Mouse (Mus musculus): ENCODE data around the gene Plcb4. TPM values are rescaled to one million over a fixed set of nuclear protein-coding genes. Genes with fewer than 3 reads are reported as not detected.

Plcb4 gene
- total and polyA plus RNA-seq, 3 experiments, result not detected

- no peak overlapping the region for H3K9ac ChIP-seq (ENCODE audit: insufficient read depth, low read depth)
- H3K4me1 ChIP-seq (ENCODE audit: control insufficient read depth in 1 of 2, insufficient read depth in 2 of 2), result no peaks in the 10 kb centered on the region
- TF ChIP-seq ELF1 (IDR thresholded peaks at IDR 0.05; ENCODE audit: low read depth, low read length) (no peak), SMC3 (IDR thresholded peaks at IDR 0.05; ENCODE audit: low read depth, low read length) (no peak), PAX5 (IDR thresholded peaks at IDR 0.05; ENCODE audit: low read length) (no peak), CTCF (conservative IDR thresholded peaks at IDR 0.05 in 1 of 2, IDR thresholded peaks at IDR 0.05 in 1 of 2; ENCODE audit: low read depth in 2 of 2, low read length in 2 of 2) (no peak), UBTF (IDR thresholded peaks at IDR 0.05; ENCODE audit: low read depth, low read length) (no peak), JUND (conservative IDR thresholded peaks at IDR 0.05; ENCODE audit: low read depth, low read length) (no peak), USF1 (IDR thresholded peaks at IDR 0.05; ENCODE audit: low read depth, low read length) (no peak), POLR2A (IDR thresholded peaks at IDR 0.05; ENCODE audit: low read depth, low read length) (no peak), ZC3H11A (IDR thresholded peaks at IDR 0.05; ENCODE audit: low read depth, low read length) (no peak), ZMIZ1 (IDR thresholded peaks at IDR 0.05; ENCODE audit: low read depth, low read length) (no peak), HCFC1 (IDR thresholded peaks at IDR 0.05; ENCODE audit: low read depth, low read length) (no peak), IRF4 (IDR thresholded peaks at IDR 0.05; ENCODE audit: low read depth, low read length) (no peak), RCOR1 (conservative IDR thresholded peaks at IDR 0.05; ENCODE audit: low read depth, low read length) (no peak), TBP (conservative IDR thresholded peaks at IDR 0.05; ENCODE audit: low read depth, low read length) (no peak), NRF1 (IDR thresholded peaks at IDR 0.05; ENCODE audit: low read depth, low read length) (no peak), EP300 (IDR thresholded peaks at IDR 0.05; ENCODE audit: low read length) (no peak)
- H3K9me3 ChIP-seq (replicated peaks; ENCODE audit: low read length), result peaks cover 73% of the 10 kb centered on the region
- no peaks in the 10 kb centered on the region for H3K79me2 ChIP-seq (replicated peaks; ENCODE audit: control insufficient read depth, extremely low read depth, insufficient read depth, poor library complexity, severe bottlenecking)
- H3K27ac ChIP-seq (ENCODE audit: insufficient read depth, low read depth), result no peak overlapping the region
- no peak for DNase-seq (ENCODE audit: extremely low read depth)
- in situ Hi-C loops (cut with MboI; ENCODE audit: low pct_ligation_motif_present, low pct_unique_long_range_greater_than_20kb, low sequenced_read_pairs) (no loop called here), dilution Hi-C loops (cut with MboI; ENCODE audit: extremely low pct_ligation_motif_present, extremely low pct_unique_long_range_greater_than_20kb, low sequenced_read_pairs) (no loop called here)
- no peaks in the 10 kb centered on the region for H3K36me3 ChIP-seq (replicated peaks in 1 of 2; ENCODE audit: control insufficient read depth in 1 of 2, insufficient read depth in 1 of 2, low read length in 1 of 2)
- no peak overlapping the region for H3K4me2 ChIP-seq (ENCODE audit: insufficient read depth, low read depth, poor library complexity, severe bottlenecking)
- no peak overlapping the region for H3K4me3 ChIP-seq (replicated peaks in 1 of 3; ENCODE audit: low read depth in 2 of 3, low read length in 2 of 3, poor library complexity in 1 of 3)
- H3K27me3 ChIP-seq (replicated peaks), result no peaks in the 10 kb centered on the region
These were observed 195.2 kb downstream of the Plcb4 start for GRCm38 (mm10) chr2:135854059-135854458.

- Histone ChIP-seq H3K27me3 (replicated peaks) (no peaks in the 10 kb centered on the region), H3K4me1 (ENCODE audit: control insufficient read depth in 1 of 2, insufficient read depth in 2 of 2) (no peaks in the 10 kb centered on the region), H3K79me2 (replicated peaks; ENCODE audit: control insufficient read depth, extremely low read depth, insufficient read depth, poor library complexity, severe bottlenecking) (no peaks in the 10 kb centered on the region), H3K4me3 (replicated peaks in 1 of 3; ENCODE audit: low read depth in 2 of 3, low read length in 2 of 3, poor library complexity in 1 of 3) (no peak overlapping the region), H3K36me3 (replicated peaks in 1 of 2; ENCODE audit: control insufficient read depth in 1 of 2, insufficient read depth in 1 of 2, low read length in 1 of 2) (no peaks in the 10 kb centered on the region), H3K27ac (ENCODE audit: insufficient read depth, low read depth) (no peak overlapping the region), H3K4me2 (ENCODE audit: insufficient read depth, low read depth, poor library complexity, severe bottlenecking) (no peak overlapping the region), H3K9ac (ENCODE audit: insufficient read depth, low read depth) (no peak overlapping the region), H3K9me3 (replicated peaks; ENCODE audit: low read length) (peaks cover 60% of the 10 kb centered on the region)
- in situ Hi-C loops (cut with MboI; ENCODE audit: low pct_ligation_motif_present, low pct_unique_long_range_greater_than_20kb, low sequenced_read_pairs), result no loop called here
- no peak for DNase-seq (ENCODE audit: extremely low read depth)
- TF ChIP-seq BHLHE40 (IDR thresholded peaks at IDR 0.05; ENCODE audit: low read depth, low read length) (no peak), KAT2A (IDR thresholded peaks at IDR 0.05; ENCODE audit: insufficient replicate concordance, low read length) (no peak)
- dilution Hi-C loops (cut with MboI; ENCODE audit: extremely low pct_ligation_motif_present, extremely low pct_unique_long_range_greater_than_20kb, low sequenced_read_pairs), result no loop called here
These were observed 197.2 kb downstream of the Plcb4 start for GRCm38 (mm10) chr2:135855890-135856490.

All from CH12.LX (cell line).